19 mouse cellular contexts compared by ENCODE assay signal in genomic region chr17:35209785-35210535, GRCm38 (mm10). TPM values are rescaled to one million over a fixed set of nuclear protein-coding genes. Genes with fewer than 3 reads are reported as not detected.
A peak's percentile ranks its signal among the peaks of the same experiment; 100 is the strongest.
DNase-seq lines count a peak whose midpoint lies in the region; ATAC-seq lines count a peak whose summit lies in the region.
"Had no signal": no experiment of that assay in that cellular context is flagged by ENCODE, and none has a peak within 500 bp of the region (broad histone marks: within the 10 kb centered on the region; RNA-seq: fewer than 3 reads in every experiment).

No protein-coding gene starts in this region.

- DNase-seq in heart, postnatal 10 days = peak; percentile 21 to 44
- no peak for DNase-seq in heart, postnatal 4 days
- peak; percentile 67 to 73 for DNase-seq in spleen, adult 18-20 months
- no peak for DNase-seq in kidney, postnatal 14 days
- no peak for DNase-seq in adrenal gland, adult 8-10 months
- DNase-seq in adrenal gland, adult (ENCODE audit: inconsistent age in 2 of 2, low spot score in 1 of 2) = no peak
- DNase-seq: cerebellum, postnatal 36 days; heart, adult 18-20 months; kidney, adult 2 months; lung, adult 2 months; right cerebral cortex, postnatal 14 days had no signal

- intact Hi-C loops in heart, postnatal 10 days (cut with DNase I) = no loop called here

- peak; percentile 92 for ATAC-seq in CD4-positive, CD25-positive, alpha-beta regulatory T cell, adult 4 months
- ATAC-seq in hematopoietic stem cell, adult 5-6 weeks (replicated peaks in 1 of 2; ENCODE audit: insufficient read depth in 1 of 2, low FRiP score in 2 of 2, low TSS enrichment in 1 of 2, low read depth in 1 of 2, poor library complexity in 2 of 2, severe bottlenecking in 2 of 2) = peak; percentile 36 to 49; a peak in 2 of 4 replicates

RNA-seq across cellular contexts. Expression of gene Lta, which starts 4.8 kb away (rescaled TPM):
- under 1 TPM in 1 of 2 experiments, not detected in 1; 0.17 TPM for total RNA-seq in heart, postnatal 10 days (2021)
- under 1 TPM; 0.26 to 0.32 TPM for total RNA-seq in heart, postnatal 4 days (2021)
- 10 to 100 TPM; 82.7 to 99.0 TPM for polyA plus RNA-seq in CD4-positive, CD25-positive, alpha-beta regulatory T cell, adult 4 months (2017; shearing (Covaris generic))
- total RNA-seq in hematopoietic stem cell, adult 5-6 weeks (2017) = not detected in 2 replicates
- total RNA-seq in adrenal gland, adult 8-10 months (2022) = 1 to 10 TPM in 1 of 4 experiments, under 1 TPM in 3; 0.28 to 1.1 (median 0.63) TPM
- polyA plus RNA-seq: hindbrain, embryonic 12.5 days; limb, embryonic 10.5 days; midbrain, embryonic 12.5 days had no signal

RNA-seq across cellular contexts. Expression of gene Tnf, which starts 8.2 kb away (rescaled TPM):
- under 1 TPM; 0.72 to 0.87 TPM for total RNA-seq in heart, postnatal 10 days (2021)
- total RNA-seq in heart, postnatal 4 days (2021) = 1 to 10 TPM in 1 of 2 experiments, under 1 TPM in 1; 0.76 to 1.3 TPM
- 10 to 100 TPM; 15.3 to 23.5 TPM for polyA plus RNA-seq in CD4-positive, CD25-positive, alpha-beta regulatory T cell, adult 4 months (2017; shearing (Covaris generic))
- total RNA-seq in hematopoietic stem cell, adult 5-6 weeks (2017) = 22.3 and 44.4 TPM in 2 replicates
- 1 to 10 TPM in 2 of 4 experiments, under 1 TPM in 2; 0.56 to 2.2 (median 0.89) TPM for total RNA-seq in adrenal gland, adult 8-10 months (2022)
- polyA plus RNA-seq: limb, embryonic 10.5 days; midbrain, embryonic 12.5 days; neural tube, embryonic 14.5 days had no signal

RNA-seq across cellular contexts. Expression of gene Gm16181, which starts 10.7 kb away (rescaled TPM):
- total RNA-seq in heart, postnatal 10 days (2021) = under 1 TPM in 1 of 2 experiments, not detected in 1; 0.84 TPM
- under 1 TPM in 1 of 2 experiments, not detected in 1; 0.52 TPM for total RNA-seq in heart, postnatal 4 days (2021)
- polyA plus RNA-seq in CD4-positive, CD25-positive, alpha-beta regulatory T cell, adult 4 months (2017; shearing (Covaris generic)) = 1 to 10 TPM in 1 of 2 experiments, under 1 TPM in 1; 0.79 to 1.4 TPM
- 3.1 TPM in 1 of 2 replicates, not detected in the other for total RNA-seq in hematopoietic stem cell, adult 5-6 weeks (2017)
- not detected for total RNA-seq in adrenal gland, adult 8-10 months (2022)
- total RNA-seq: heart, adult 18-20 months had no signal
- polyA plus RNA-seq: frontal cortex, adult 2 months; kidney, adult 2 months; testis, adult 2 months had no signal

RNA-seq across cellular contexts. Expression of gene Ltb, which starts 15.7 kb away (rescaled TPM):
- 1 to 10 TPM in 1 of 2 experiments, under 1 TPM in 1; 0.94 to 1.2 TPM for total RNA-seq in heart, postnatal 10 days (2021)
- total RNA-seq in heart, postnatal 4 days (2021) = 1 to 10 TPM in 1 of 2 experiments, under 1 TPM in 1; 0.81 to 1.0 TPM
- 100 to 1,000 TPM; 154 to 344 TPM for polyA plus RNA-seq in CD4-positive, CD25-positive, alpha-beta regulatory T cell, adult 4 months (2017; shearing (Covaris generic))
- total RNA-seq in hematopoietic stem cell, adult 5-6 weeks (2017) = 31.4 and 64.0 TPM in 2 replicates
- 10 to 100 TPM in 1 of 4 experiments, 1 to 10 TPM in 3; 1.3 to 10.3 (median 4.5) TPM for total RNA-seq in adrenal gland, adult 8-10 months (2022)

RNA-seq across cellular contexts. Expression of gene Lst1, which starts 21.7 kb away (rescaled TPM):
- 1 to 10 TPM; 2.8 to 4.5 TPM for total RNA-seq in heart, postnatal 10 days (2021)
- 1 to 10 TPM; 4.2 to 4.8 TPM for total RNA-seq in heart, postnatal 4 days (2021)
- polyA plus RNA-seq in CD4-positive, CD25-positive, alpha-beta regulatory T cell, adult 4 months (2017; shearing (Covaris generic)) = 10 to 100 TPM in 1 of 2 experiments, 1 to 10 TPM in 1; 7.3 to 10.0 TPM
- total RNA-seq in hematopoietic stem cell, adult 5-6 weeks (2017) = 85.1 and 145 TPM in 2 replicates
- total RNA-seq in adrenal gland, adult 8-10 months (2022) = 10 to 100 TPM in 1 of 4 experiments, 1 to 10 TPM in 3; 4.7 to 11.3 (median 8.2) TPM

Comparison
In these comparisons a context has a peak if more than half of its experiments do, and no peak if none do; other contexts are left out.
1. DNase-seq: peak in heart, postnatal 10 days (2 of 2) and spleen, adult 18-20 months (2 of 2); none in heart, postnatal 4 days (single experiment), kidney, postnatal 14 days (single experiment), adrenal gland, adult 8-10 months (single experiment) and adrenal gland, adult (0 of 2).